Mouse (Mus musculus) left cerebral cortex, postnatal 36 days (tissue): ENCODE measurements around the gene Ulk4. TPM values are rescaled to one million over a fixed set of nuclear protein-coding genes. Genes with fewer than 3 reads are reported as not detected.
A peak's percentile ranks its signal among the peaks of the same experiment; 100 is the strongest.

ENCODE experiments used
- DNase-seq, 2 experiments: peaks; one replicate each; pipeline ENCODE4 v3.0.0; 2021 to 2022; ENCODE audit warnings: low spot score in 2 of 2, mixed read lengths in 1 of 2
- intact Hi-C: fragments of 180-260 bp; cut with DNase I; formaldehyde crosslinking; loops from one replicate; pipeline ENCODE4 v1.15.1; 2025
- total RNA-seq, 2 experiments: library from RNA; stranded (reverse); gene quantifications; 2 replicates each; pipeline ENCODE4 v1.2.3; 2021

The Ulk4 gene
- total RNA-seq, 2 experiments from 2014 or later, result 6.3 to 11.4 TPM

DNA sequence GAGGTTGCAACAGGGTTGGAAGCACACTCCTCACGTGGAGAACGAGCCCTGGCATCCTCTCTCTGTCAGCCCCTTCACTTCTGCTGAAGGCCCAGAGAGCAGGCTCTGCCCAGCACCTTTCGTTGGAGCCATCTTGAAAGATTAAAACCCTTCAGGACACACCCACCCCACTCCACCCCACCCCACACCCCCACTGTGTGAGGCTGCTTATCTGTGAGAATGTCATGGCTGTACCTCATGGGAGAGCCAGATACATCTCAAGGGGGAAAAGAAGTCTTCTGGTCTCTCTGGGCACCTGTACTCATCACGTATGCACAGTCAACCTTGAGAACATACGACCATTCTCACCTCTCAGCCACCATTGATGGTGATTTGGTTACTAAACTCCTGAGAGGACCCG lies 133.8 kb downstream of the Ulk4 start:
- intact Hi-C loops, result no loop called here

DNA sequence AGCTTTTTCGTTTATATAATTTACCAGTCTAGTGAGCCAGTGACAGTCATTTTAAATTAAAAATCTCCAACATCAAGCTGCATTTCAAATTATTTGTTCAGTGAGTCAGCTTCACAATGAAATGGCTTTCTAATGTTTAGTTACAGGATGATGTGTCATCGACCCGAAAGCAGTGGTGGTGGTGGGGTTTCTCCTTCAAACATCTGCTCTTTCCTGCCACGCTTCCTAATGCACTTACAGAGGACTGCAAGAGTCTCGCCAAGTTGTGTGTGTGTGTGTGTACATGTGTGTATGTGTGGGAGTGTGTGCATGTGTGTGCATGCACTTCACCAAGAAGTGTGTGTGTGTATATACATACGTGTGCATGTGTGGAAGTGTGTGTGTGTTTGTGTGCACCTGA lies 144.4 kb downstream of the Ulk4 start:
- intact Hi-C loops, result no loop called here
- no peak for DNase-seq

More for the DNA sequence above, 133.8 kb downstream of the Ulk4 start:
- no peak for DNase-seq

DNA sequence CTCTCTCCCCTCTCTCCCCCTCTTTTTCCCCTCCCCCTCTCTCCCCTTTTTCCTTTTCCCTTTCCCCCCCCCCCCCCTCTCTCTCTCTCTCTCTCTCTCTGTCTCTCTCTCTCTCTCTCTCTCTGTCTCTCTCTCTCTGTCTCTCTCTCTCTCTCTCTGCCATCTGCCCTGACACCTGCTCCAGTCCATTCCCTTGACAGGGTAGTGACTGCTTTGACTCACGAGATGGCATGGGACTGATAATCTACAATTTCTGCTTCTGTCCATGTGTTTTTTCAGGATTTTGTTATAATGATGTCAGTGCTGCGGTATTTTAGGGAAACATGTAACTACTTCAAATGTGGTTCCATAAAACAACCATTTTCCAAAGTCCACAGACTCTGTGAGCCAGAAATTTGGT lies 147.5 kb downstream of the Ulk4 start:
- intact Hi-C loops, result no loop called here
- DNase-seq, result no peak

DNA sequence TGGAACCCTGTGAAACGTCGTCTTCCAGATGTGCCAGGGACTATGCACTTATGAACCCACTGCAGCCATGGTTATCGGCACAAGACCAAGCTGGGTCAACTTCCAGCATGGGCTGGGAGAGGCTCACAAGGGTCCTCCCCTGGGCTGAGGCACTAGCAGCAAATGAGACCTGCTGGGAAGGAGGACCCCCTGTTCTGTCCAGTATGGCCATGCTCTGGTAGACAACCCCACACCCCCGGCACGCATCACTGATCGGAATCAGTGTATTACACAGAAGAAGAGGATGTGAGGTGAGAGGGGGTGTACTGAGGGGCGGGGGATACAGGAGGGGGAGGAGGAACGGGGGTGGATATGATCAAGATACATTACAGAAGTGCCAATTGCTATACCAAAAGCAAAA lies 148.1 kb downstream of the Ulk4 start:
- intact Hi-C loops, result no loop called here
- DNase-seq, result no peak

DNA sequence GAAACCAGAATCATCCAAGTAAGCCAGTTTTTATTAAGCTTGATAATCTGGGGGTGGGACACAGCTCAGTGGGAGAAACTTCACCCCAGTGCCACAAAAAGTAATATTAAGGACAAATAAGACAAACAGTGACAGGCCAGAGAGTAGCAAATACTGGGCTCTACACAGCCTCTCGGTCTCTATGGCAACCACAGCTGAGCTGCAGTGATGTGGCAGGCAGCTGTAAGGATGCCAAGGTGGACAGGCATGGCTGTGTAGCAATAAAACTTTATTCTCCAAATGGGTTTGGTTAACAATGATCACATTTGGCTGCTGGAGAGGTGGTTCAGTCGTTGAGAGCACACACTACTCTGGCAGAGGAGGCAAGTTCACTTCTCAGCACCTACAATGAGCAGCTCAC lies 150.0 kb downstream of the Ulk4 start:
- intact Hi-C loops, result no loop called here
- no peak for DNase-seq

DNA sequence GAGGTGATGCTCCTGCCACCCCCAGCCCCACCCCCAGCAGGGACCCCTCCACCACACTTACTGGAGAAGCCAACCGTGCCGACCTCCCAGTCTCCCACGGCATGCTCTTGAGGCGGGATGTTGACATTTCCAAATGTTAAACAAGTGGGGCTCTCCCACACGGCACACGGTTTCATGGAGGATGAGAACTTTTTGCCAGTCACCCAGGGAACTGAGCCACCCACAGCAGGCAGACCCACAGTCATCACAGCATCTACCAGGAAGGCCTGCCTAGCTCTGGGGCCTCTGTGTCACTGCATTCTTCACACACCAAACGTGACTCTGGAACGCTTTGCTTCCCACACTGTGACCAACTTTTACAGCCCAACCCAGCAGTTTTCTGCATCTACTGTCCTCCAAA lies 152.3 kb downstream of the Ulk4 start:
- DNase-seq, result no peak
- intact Hi-C loops, result no loop called here

DNA sequence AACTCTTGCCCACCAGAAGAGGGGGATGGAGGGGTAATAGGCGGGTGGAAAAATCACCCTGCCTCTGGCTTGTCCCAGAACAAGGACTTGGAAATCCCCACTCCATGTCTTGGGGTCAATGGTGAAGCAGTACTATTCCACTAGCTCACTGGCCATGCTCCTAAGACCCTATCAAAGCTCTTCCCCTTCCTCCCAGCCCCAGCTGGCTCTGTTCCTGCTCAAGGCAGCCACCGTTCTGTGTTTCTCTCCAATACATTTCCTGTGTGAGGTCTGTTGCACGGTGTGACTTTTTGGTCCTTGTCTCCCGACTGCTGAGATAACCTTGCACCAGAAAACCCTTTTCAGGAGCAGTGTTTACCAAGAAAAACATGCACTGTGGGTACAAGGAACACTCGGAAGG lies 155.0 kb downstream of the Ulk4 start:
- intact Hi-C loops, result no loop called here
- no peak for DNase-seq

DNA sequence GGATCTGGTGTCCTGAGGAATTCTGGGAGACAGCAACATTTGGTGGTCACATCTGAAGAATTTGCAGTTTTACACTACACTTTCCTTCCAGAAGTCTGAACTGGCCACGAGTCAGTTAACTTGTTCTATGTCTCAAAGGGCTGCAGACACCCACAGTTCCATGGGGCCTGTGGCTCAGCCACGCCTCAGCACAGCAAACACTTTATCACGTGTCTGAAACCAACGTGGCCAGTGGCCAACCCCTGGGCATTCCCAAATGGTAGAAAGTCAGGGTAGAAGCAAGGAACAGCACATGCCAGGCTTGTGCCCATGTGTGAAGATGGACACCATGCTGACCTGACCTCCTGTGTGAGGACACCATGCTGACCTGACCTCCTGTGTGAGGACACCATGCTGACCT lies 159.1 kb downstream of the Ulk4 start:
- DNase-seq, result no peak
- intact Hi-C loops, result no loop called here

DNA sequence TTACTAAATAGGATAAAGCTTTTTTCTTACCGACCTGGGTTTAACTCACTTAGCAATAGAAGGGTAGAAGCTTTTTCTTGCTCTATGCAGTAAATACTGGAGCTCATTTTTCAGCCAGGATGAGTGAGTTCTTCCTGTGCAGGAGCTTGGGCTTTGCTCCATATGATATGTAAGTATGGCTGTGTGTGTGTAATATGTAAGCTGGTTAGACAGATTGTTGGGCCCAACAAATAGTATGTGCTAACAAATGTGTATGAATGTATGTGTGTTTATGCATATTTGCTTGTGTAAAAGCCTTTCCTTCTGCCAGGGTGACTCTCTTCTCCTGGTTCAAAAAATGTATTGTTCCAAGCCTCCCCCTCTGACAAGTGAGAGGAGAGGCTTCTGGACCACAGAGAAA lies 164.9 kb downstream of the Ulk4 start:
- DNase-seq, result no peak
- intact Hi-C loops, result no loop called here

DNA sequence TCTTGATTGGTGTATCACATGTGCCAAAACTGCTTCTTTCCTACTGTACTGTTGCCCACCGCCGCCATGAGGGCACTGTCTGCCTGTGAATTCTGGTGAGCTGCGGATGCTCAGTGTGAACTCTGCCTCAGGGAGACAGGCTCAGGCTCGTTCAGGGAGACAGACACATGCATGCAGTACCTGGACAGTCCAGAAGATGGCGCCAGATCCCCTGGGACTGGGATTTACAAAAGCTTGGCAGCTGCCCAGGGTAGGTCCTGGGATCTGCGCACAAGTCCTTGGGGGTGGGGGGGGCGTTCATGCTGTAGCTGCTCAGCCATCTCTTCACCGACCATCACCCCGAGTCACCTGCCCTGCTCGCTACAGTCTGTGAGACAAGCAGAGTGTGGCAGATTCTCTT lies 168.9 kb downstream of the Ulk4 start:
- peak; percentile 56 to 59 for DNase-seq
- intact Hi-C loops, result loop anchor here (5.0 kb wide), 1 partner anchor 134 kb away; no protein-coding TSS in a partner anchor

DNA sequence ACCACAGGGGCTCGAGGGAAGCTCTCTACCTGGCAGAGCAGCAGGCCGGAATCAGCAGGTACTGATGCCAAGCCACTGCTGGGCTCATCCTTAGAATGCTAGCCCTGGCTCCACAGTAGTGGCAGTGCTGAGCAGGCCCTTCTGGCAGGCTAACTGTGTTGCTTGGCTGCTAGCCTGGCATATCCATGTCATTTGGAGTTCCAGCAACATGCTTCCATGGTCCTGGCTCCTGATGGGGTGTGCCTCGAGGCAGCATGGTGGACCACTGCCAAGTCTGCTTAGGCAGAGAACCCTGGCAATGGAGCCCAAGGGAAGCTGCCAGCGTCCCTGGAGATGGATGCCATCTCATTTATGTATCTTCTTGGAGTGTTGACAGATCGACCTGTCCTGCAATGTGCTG lies 169.4 kb downstream of the Ulk4 start:
- DNase-seq, result peak; percentile 35 to 52
- intact Hi-C loops, result loop anchor here (5.0 kb wide), 1 partner anchor 135 kb away; no protein-coding TSS in a partner anchor

DNA sequence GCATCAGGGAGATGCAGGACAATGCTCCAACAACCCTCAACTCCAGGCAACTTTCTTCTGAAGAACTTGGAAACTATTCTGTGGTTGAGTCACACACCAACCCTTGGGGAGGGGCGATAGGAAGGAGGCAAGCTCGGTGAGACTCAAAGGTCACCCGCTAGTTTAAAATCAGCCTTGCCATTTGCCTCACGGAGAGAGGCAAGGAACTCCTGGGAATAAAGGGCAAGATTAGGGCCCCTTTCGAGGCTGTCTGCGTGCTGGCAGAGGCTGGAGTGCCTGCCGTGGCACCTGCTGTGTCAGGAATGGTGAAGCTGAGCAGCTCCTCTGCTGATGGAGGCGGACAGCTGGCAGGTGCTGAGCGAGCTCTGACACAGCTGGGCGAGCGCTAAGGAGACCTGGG lies 169.9 kb downstream of the Ulk4 start:
- no peak for DNase-seq
- intact Hi-C loops, result loop anchor here (5.0 kb wide), 1 partner anchor 135 kb away; no protein-coding TSS in a partner anchor

DNA sequence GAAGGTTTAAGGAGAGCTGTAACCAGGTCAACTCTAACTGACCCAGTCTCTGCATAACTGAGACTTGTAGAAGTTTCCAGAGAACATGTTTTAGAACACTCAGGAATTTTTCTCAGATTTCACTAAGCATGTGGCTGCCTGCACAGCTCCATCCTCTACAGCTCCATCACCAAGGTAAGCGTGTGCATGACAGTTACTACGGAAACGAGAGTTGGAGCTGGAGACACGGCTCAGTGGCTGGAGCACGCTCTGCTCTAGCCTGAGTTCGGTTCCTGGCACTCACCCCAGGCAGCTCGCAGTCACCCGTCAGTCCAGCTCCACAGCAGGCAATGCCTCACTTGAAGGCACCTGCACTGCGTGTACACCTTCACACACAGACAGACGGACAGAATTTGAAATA lies 175.5 kb downstream of the Ulk4 start:
- intact Hi-C loops, result no loop called here
- no peak for DNase-seq

DNA sequence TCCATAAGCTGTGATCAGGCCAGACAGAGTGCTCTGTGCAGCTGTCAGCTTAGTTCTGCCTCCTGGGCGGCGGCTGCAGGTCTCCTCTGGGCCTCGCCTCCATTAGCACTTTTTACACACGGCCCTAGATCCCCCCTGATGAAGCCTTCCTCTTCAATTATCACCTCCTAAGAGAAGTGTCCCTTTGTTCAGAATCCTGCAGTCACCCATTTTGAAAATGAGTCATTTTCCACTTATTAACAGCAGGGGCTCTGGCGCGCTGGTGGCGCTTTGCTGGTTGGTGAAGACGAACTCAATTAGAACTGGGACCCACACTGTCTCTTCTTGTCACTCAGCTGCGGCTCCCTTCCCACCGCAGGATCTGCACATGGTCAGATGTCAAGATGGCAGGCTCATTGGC lies 177.5 kb downstream of the Ulk4 start:
- intact Hi-C loops, result no loop called here

DNA sequence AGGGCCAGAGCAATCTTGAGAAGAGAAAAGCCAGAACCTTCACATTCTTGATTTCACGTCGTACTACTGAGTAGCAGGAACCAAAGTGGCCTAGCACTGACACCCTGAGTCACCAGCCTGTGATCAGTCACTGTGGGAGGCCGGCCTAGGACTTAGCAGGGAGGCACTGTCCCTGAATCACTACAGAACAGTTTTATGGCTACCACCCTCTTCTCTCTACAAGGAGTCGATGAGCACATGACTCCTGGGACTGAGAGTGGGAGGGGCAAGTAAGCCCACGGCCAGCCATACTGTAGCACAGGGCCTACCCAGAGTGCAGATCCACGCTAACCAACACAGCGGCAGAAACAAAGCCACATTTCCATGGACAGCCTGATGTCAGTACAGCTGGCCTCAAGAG lies 183.2 kb downstream of the Ulk4 start:
- intact Hi-C loops, result no loop called here

More for the DNA sequence above, 177.5 kb downstream of the Ulk4 start:
- no peak for DNase-seq

DNA sequence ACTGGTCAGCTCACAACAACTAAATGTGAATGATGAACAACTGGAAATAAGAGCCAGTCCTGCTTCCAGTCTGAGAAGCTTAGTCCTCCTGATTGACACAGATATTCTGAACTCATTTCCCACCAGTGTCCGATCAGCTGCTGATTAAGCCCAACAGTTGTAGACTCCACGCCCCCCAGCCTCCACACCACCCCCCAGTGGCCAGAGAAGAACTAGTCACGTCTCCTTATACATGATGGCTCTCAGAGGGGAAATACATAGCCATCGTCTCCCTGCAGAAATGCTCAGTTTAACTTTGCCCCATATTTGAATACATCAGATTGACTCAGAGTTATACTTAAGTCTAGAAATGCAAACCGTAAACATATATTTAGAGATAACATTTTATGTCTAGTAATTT lies 184.4 kb downstream of the Ulk4 start:
- intact Hi-C loops, result no loop called here
- no peak for DNase-seq

More for the DNA sequence above, 183.2 kb downstream of the Ulk4 start:
- no peak for DNase-seq

DNA sequence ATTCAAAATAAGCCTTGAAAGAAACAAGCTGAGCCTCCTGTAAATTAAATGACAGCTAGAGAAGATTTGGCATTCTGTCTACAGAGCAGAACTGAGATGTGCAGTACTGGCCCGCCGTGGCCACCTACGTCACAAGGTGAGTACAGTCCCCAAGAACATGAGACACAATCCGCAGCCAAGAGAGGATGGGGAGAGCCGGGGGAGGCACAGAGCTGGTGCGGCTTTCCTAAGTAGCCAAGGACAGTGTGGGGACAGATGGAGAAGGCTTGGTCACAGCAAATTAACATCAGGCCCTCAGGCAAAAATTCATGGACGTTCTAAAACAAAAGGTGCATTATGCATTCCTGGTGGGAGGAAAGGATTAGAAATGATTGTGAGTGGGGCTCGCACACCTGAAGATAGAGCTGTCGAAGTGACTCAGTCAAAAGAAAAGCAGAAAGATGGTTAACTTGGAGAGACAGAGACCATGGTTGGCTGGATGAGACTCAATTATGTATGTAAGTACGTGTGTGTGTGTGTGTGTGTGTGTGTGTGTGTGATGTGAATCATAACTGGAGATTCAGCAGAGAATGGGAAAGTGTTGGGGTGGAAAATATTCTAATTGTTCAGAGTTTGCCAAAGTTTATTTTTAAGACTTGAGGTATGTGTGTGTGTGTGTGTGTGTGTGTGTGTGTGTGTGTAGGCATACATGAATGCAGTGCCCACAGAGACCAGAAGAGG lies 185.8 kb downstream of the Ulk4 start:
- intact Hi-C loops, result no loop called here
- peak in 1 of 2 experiments; percentile 38 for DNase-seq

DNA sequence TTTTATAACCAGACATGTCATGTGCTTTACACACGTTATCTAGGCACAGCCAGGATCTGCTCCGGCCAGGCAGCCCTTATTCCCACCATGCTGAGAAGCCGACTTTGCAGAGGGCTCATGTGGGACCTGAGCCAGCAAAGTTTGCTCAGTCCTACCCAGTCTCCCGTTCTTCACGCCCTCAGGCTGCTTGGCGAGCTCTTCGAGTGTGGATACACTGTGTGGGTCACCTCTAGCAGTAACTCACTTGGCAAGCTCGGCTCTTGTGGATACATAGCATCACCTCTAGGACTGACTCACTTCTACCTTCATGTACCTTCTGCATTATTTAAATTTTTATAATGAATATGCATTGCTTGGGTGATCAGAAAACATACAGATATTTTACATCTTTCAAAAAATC lies 189.3 kb downstream of the Ulk4 start:
- DNase-seq, result no peak
- intact Hi-C loops, result no loop called here

DNA sequence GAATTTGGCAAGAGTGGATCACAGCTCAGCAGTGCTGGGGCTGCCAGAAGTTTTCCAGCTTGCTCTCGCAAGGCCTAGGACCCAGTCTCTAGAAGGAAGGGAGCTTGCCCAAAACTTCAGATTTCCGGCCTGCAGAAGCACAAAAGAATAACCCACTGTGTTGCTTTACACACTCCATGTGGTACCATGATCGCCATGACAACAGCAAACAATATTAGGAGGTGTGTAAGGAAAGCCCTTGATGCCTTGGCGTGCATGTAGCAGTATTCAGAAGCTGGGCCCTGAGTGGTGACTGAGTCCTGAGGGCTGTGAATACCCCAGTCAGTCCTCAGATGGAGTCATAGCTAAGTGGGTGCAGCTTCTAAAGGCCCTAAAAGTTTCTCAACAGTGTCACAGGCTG lies 192.8 kb downstream of the Ulk4 start:
- intact Hi-C loops, result no loop called here

DNA sequence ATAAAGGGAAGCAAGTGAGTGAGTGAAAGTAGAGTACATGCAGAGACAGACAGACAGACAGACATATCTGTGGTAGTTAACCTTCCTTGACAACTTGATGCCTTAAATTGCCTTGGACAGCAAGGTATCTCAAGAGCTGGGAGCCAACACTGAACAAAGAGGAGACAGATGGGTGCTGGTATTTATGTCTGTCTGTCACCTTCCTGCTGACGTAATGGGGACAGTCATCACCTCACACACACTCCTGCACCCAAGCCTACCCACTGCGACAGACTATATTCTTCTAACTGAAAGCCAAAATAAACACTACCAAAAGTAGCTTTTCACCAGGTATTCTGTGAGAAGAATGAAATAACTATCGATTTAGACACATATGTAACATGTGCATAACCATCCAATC lies 196.2 kb downstream of the Ulk4 start:
- no peak for DNase-seq
- intact Hi-C loops, result no loop called here

More for the DNA sequence above, 192.8 kb downstream of the Ulk4 start:
- DNase-seq, result no peak

DNA sequence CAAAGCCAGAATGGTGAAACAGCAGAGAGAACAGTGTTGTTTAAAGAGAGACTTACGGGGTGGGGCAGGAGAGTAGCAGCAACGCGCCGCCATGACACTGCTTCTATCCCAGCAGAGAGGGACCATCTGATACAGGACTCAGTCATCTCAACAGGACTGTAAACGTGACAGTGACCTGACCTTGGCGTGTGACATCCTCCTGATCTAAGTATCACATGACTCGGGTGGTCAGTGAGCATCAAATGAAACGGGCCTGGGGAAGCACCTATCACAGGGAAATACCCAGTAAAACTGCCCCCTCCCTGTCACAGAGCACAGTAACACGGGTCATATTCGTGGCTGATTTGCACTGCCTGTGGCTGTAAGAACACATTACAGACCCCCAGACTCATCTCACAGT lies 196.6 kb downstream of the Ulk4 start:
- intact Hi-C loops, result no loop called here
- no peak for DNase-seq
